Mouse (Mus musculus) G1E (cell line): ENCODE measurements around the gene Pkib.

Source experiments
- CTCF ChIP-seq: IDR thresholded peaks from 2 replicates; pipeline ENCODE4 v1.5.1; 2012; ENCODE audit warnings: low read depth, low read length, inconsistent platforms, mixed read lengths
- GATA1 ChIP-seq: IDR thresholded peaks from 2 replicates; pipeline ENCODE4 v1.6.1; 2012; ENCODE audit warnings: borderline replicate concordance, low read length, inconsistent platforms, mixed read lengths
- POLR2AphosphoS5 ChIP-seq: IDR thresholded peaks from 2 replicates; pipeline ENCODE4 v1.6.1; 2012; ENCODE audit warnings: low read depth, low read length, inconsistent platforms; ENCODE audit not compliant: insufficient replicate concordance
- TAL1 ChIP-seq: conservative IDR thresholded peaks from 2 replicates; pipeline ENCODE4 v1.6.1; 2012; ENCODE audit warnings: low read depth, low read length, inconsistent platforms, mixed read lengths

DNA sequence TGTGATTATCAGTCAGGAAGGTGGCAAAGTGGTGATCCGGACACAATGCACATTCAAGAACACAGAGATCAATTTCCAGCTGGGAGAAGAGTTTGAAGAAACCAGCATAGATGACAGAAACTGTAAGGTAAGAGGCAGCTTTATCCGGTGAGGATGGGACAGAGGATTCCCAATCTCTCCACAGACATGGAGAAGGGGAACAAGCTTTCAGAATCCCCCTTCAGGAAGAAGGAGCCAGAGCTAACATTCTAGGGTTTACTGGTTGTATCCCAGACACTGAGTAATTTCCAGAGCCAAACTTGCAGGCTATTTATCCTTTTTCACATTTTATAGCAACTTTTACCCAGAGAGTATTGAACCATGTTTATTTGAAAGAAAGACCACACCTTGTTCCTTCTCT, 153.8 kb downstream of the Pkib start:
- TF ChIP-seq CTCF = no peak
- TF ChIP-seq GATA1 = no peak
- TF ChIP-seq TAL1 = no peak
- TF ChIP-seq POLR2AphosphoS5 = no peak
